Comparison of ENCODE assay signal across 32 mouse cellular contexts in the genomic region with DNA sequence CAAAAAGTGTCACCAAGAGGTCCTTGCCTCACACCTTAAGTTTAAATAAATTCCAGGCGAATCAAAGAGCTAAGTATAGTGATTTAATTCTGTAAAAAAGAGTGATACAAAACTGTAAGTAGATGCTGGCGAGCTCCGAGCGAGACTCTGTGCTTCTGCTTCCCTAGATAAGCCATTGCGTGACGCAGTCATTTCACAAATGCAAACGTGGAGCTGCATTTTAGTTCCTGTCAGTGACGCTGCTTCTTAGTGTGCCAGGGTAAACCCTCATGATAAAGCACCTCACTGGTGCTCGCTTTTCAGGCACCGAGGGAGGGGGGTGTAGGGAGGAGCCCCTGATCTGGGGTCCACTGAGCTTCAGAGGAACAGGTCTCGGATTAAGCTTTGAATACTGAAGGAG. TPM values are rescaled to one million over a fixed set of nuclear protein-coding genes. Genes with fewer than 3 reads are reported as not detected.
DNase-seq lines count a peak whose midpoint lies in the region; ATAC-seq and TF ChIP-seq lines count a peak whose summit lies in the region.
"Had no signal": no experiment of that assay in that cellular context is flagged by ENCODE, and none has a peak within 500 bp of the region (broad histone marks: within the 10 kb centered on the region; RNA-seq: fewer than 3 reads in every experiment).

No protein-coding gene starts in this region.

- H3K36me3 ChIP-seq in heart, postnatal 0 days (replicated peaks; ENCODE audit: control insufficient read depth, insufficient read depth, low read length), result no peaks in the 10 kb centered on the region
- H3K36me3 ChIP-seq in G1E (replicated peaks), result peaks cover 68% of the 10 kb centered on the region
- H3K36me3 ChIP-seq in megakaryocyte, embryonic 14.5 days (replicated peaks; ENCODE audit: low read length), result peaks cover 66% of the 10 kb centered on the region
- peaks cover 8% of the 10 kb centered on the region; the same call in 1 of the 2 replicates for H3K36me3 ChIP-seq in liver, embryonic 12.5 days
- H3K36me3 ChIP-seq: forebrain, embryonic 12.5 days; hindbrain, embryonic 10.5 days; liver, embryonic 15.5 days; midbrain, embryonic 13.5 days had no signal

- H3K4me2 ChIP-seq in heart, postnatal 0 days (ENCODE audit: low read depth, low read length), result no peak overlapping the region
- H3K4me2 ChIP-seq in liver, embryonic 12.5 days, result no peak overlapping the region
- H3K4me2 ChIP-seq: embryonic facial prominence, embryonic 13.5 days; forebrain, embryonic 12.5 days; limb, embryonic 15.5 days; liver, embryonic 15.5 days; midbrain, embryonic 13.5 days; neural tube, embryonic 13.5 days had no signal

- no peaks in the 10 kb centered on the region for H3K27me3 ChIP-seq in heart, postnatal 0 days (ENCODE audit: control insufficient read depth, insufficient read depth, low read length)
- no peaks in the 10 kb centered on the region for H3K27me3 ChIP-seq in G1E (ENCODE audit: insufficient read depth, low read length)
- H3K27me3 ChIP-seq in megakaryocyte, embryonic 14.5 days (replicated peaks), result no peaks in the 10 kb centered on the region
- no peaks in the 10 kb centered on the region for H3K27me3 ChIP-seq in liver, embryonic 12.5 days (replicated peaks)
- H3K27me3 ChIP-seq: CH12.LX; embryonic facial prominence, embryonic 13.5 days; forebrain, embryonic 12.5 days; limb, embryonic 15.5 days; liver, embryonic 15.5 days; midbrain, embryonic 13.5 days; neural tube, embryonic 13.5 days had no signal

- DNase-seq in heart, postnatal 0 days (ENCODE audit: low spot score), result peak; percentile 44
- DNase-seq in heart, adult 11 months, result no peak
- DNase-seq in G1E (ENCODE audit: low spot score), result no peak
- DNase-seq in MEL-GATA-1-ER (ENCODE audit: extremely low read depth, low read depth), result peak; percentile 4
- DNase-seq: adrenal gland, postnatal 10 days; B cell, adult 2 months; cerebellum, adult 2 months; cerebellum, postnatal 25 days; embryo, embryonic 11 days; gastrocnemius, adult 2 months; kidney, adult 9 months; layer of hippocampus, adult 9-11 months; left cerebral cortex, postnatal 4 days; lung, postnatal 14 days; retina, postnatal 1 day; right cerebral cortex, postnatal 25 days; spleen, adult 18-20 months had no signal

- no peak overlapping the region for H3K27ac ChIP-seq in heart, postnatal 0 days (ENCODE audit: low read depth)
- H3K27ac ChIP-seq in liver, embryonic 12.5 days, result no peak overlapping the region
- H3K27ac ChIP-seq: embryonic facial prominence, embryonic 13.5 days; forebrain, embryonic 12.5 days; gastrocnemius, adult 2 months; hindbrain, embryonic 10.5 days; hindbrain, postnatal 0 days; limb, embryonic 15.5 days; liver, embryonic 15.5 days; midbrain, embryonic 13.5 days; neural tube, embryonic 13.5 days had no signal

- H3K9me3 ChIP-seq in heart, postnatal 0 days (replicated peaks; ENCODE audit: control insufficient read depth, low read length), result no peaks in the 10 kb centered on the region
- H3K9me3 ChIP-seq in G1E (replicated peaks), result no peaks in the 10 kb centered on the region
- no peaks in the 10 kb centered on the region for H3K9me3 ChIP-seq in megakaryocyte, embryonic 14.5 days
- H3K9me3 ChIP-seq in liver, embryonic 12.5 days (replicated peaks), result no peaks in the 10 kb centered on the region
- H3K9me3 ChIP-seq: embryonic facial prominence, embryonic 13.5 days; forebrain, embryonic 12.5 days; hindbrain, embryonic 10.5 days; limb, embryonic 15.5 days; liver, embryonic 15.5 days; midbrain, embryonic 13.5 days; neural tube, embryonic 13.5 days had no signal

- TF ChIP-seq EP300 in heart, postnatal 0 days (IDR thresholded peaks at IDR 0.05; ENCODE audit: low read depth), result no peak

- no peak for TF ChIP-seq CTCF in heart, postnatal 0 days (IDR thresholded peaks at IDR 0.05; ENCODE audit: low read depth)
- TF ChIP-seq CTCF in G1E (IDR thresholded peaks at IDR 0.05; ENCODE audit: low read depth, low read length), result no peak

- H3K4me3 ChIP-seq in heart, postnatal 0 days (ENCODE audit: low read depth, low read length), result no peak overlapping the region
- no peak overlapping the region for H3K4me3 ChIP-seq in G1E (ENCODE audit: low read depth, low read length)
- peak overlapping the region; percentile 72 for H3K4me3 ChIP-seq in megakaryocyte, embryonic 14.5 days (replicated peaks)
- H3K4me3 ChIP-seq in liver, embryonic 12.5 days, result no peak overlapping the region
- H3K4me3 ChIP-seq: embryonic facial prominence, embryonic 13.5 days; erythroblast, embryonic 14.5 days; forebrain, embryonic 12.5 days; gastrocnemius, adult 2 months; hindbrain, embryonic 10.5 days; limb, embryonic 15.5 days; liver, embryonic 15.5 days; midbrain, embryonic 13.5 days; neural tube, embryonic 13.5 days had no signal

- H3K9ac ChIP-seq in heart, postnatal 0 days (replicated peaks; ENCODE audit: low read depth, low read length), result no peak overlapping the region
- no peak overlapping the region for H3K9ac ChIP-seq in liver, embryonic 12.5 days
- H3K9ac ChIP-seq: embryonic facial prominence, embryonic 13.5 days; forebrain, embryonic 12.5 days; limb, embryonic 15.5 days; liver, embryonic 15.5 days; midbrain, embryonic 13.5 days; neural tube, embryonic 13.5 days had no signal

- H3K4me1 ChIP-seq in heart, postnatal 0 days (ENCODE audit: control insufficient read depth, insufficient read depth), result peaks cover 17% of the 10 kb centered on the region
- 0 out of 2 replicates have a peak, but pooled peaks cover 2% of the 10 kb centered on the region for H3K4me1 ChIP-seq in G1E (ENCODE audit: insufficient read depth, low read depth, low read length)
- peaks cover 77% of the 10 kb centered on the region for H3K4me1 ChIP-seq in megakaryocyte, embryonic 14.5 days
- peaks cover 10% of the 10 kb centered on the region; the same call in 1 of the 2 replicates for H3K4me1 ChIP-seq in liver, embryonic 12.5 days
- H3K4me1 ChIP-seq: forebrain, embryonic 12.5 days; liver, embryonic 15.5 days; midbrain, embryonic 13.5 days had no signal

- no peak for ATAC-seq in heart, postnatal 0 days (ENCODE audit: insufficient read depth, low read depth)
- ATAC-seq in G1E (ENCODE audit: extremely low read depth, insufficient number of reproducible peaks, low FRiP score, poor library complexity, severe bottlenecking), result peak; percentile 22; the same call in 1 of the 2 replicates
- ATAC-seq in monocyte, adult 5-6 weeks (replicated peaks; ENCODE audit: insufficient number of reproducible peaks, low FRiP score, low TSS enrichment, poor library complexity, severe bottlenecking), result no peak
- no peak for ATAC-seq in liver, embryonic 12.5 days
- ATAC-seq: hindbrain, postnatal 0 days; intestine, embryonic 16.5 days; midbrain, embryonic 13.5 days had no signal

- 56% methylated on average over 11 of the region's 11 CpGs for WGBS in heart, postnatal 0 days
- WGBS in liver, embryonic 12.5 days (ENCODE audit: insufficient replicate concordance), result 36% methylated on average over 11 of the region's 11 CpGs

RNA-seq across cellular contexts. Expression of a gene that starts 53.2 kb away (rescaled TPM):
- total RNA-seq in heart, postnatal 0 days (2014; rRNA removed; ENCODE audit: low replicate concordance), result 4.8 and 15.9 TPM in 2 replicates
- polyA plus RNA-seq in heart, postnatal 0 days (2015; fragmentation: Nextera tagmentation; extraction: Ambion mirVana), result 66.5 and 69.0 TPM in 2 replicates
- 53.1 and 62.2 TPM in 2 replicates for total RNA-seq in G1E (2014; fragmentation: Nextera tagmentation)
- total RNA-seq in G1E (2017), result 34.7 and 40.1 TPM in 2 replicates
- 1.6 and 2.1 TPM in 2 replicates for polyA plus RNA-seq in G1E (2012)
- 3.9 and 4.3 TPM in 2 replicates for polyA plus RNA-seq in megakaryocyte, embryonic 14.5 days (2012; ENCODE audit: insufficient read depth, low replicate concordance)
- 48.7 to 55.2 TPM (median 54.3 TPM) in 3 replicates for total RNA-seq in monocyte, adult 5-6 weeks (2017)
- 33.8 and 34.9 TPM in 2 replicates for polyA plus RNA-seq in liver, embryonic 12.5 days (2016; fragmentation: Nextera tagmentation; extraction: Ambion mirVana)

RNA-seq across cellular contexts. Expression of a gene that starts 53.7 kb away (rescaled TPM):
- total RNA-seq in heart, postnatal 0 days (2014; rRNA removed; ENCODE audit: low replicate concordance), result not detected in 2 replicates
- 0.12 and 0.44 TPM in 2 replicates for polyA plus RNA-seq in heart, postnatal 0 days (2015; fragmentation: Nextera tagmentation; extraction: Ambion mirVana)
- total RNA-seq in G1E (2014; fragmentation: Nextera tagmentation) (not detected in 2 replicates), G1E (2017) (not detected in 2 replicates)
- not detected in 2 replicates for polyA plus RNA-seq in G1E (2012)
- polyA plus RNA-seq in megakaryocyte, embryonic 14.5 days (2012; ENCODE audit: insufficient read depth, low replicate concordance), result not detected in 2 replicates
- not detected in 3 replicates for total RNA-seq in monocyte, adult 5-6 weeks (2017)
- not detected in 2 replicates for polyA plus RNA-seq in liver, embryonic 12.5 days (2016; fragmentation: Nextera tagmentation; extraction: Ambion mirVana)
- total RNA-seq: CH12.LX had no signal
- polyA plus RNA-seq: erythroblast, embryonic 14.5 days; heart, embryonic 14.5 days; liver, embryonic 15.5 days had no signal

Comparison
In these comparisons a context has a peak if more than half of its experiments do, and no peak if none do; other contexts are left out.
1. DNase-seq: peak in heart, postnatal 0 days (single experiment) and MEL-GATA-1-ER (single experiment); none in heart, adult 11 months (single experiment) and G1E (single experiment).